Mouse (Mus musculus): ENCODE results near the gene Cars. TPM values are rescaled to one million over a fixed set of nuclear protein-coding genes. Genes with fewer than 3 reads are reported as not detected.

Gene Cars
- polyA plus RNA-seq, 1 experiment from 2014 or later, result 19.3 TPM

GRCm38 (mm10) chr7:143565648-143566039 is 34.2 kb downstream of the Cars start:
- TF ChIP-seq CTCF (IDR thresholded peaks at IDR 0.05; ENCODE audit: low read depth), result no peak
- no peaks in the 10 kb centered on the region for H3K27me3 ChIP-seq (replicated peaks; ENCODE audit: control insufficient read depth, insufficient read depth, low read length)
- peaks cover 85% of the 10 kb centered on the region for H3K36me3 ChIP-seq (ENCODE audit: control insufficient read depth, insufficient read depth)
- H3K27ac ChIP-seq (ENCODE audit: low read depth, low read length), result no peak overlapping the region
- 76% methylated on average over 3 of the region's 3 CpGs for WGBS
- H3K9ac ChIP-seq (ENCODE audit: low read depth, low read length), result no peak overlapping the region
- no peaks in the 10 kb centered on the region for H3K9me3 ChIP-seq (ENCODE audit: control insufficient read depth)
- no peak overlapping the region for H3K4me2 ChIP-seq (replicated peaks; ENCODE audit: low read depth)
- ATAC-seq, result no peak
- no peaks in the 10 kb centered on the region for H3K4me1 ChIP-seq (replicated peaks; ENCODE audit: control insufficient read depth, insufficient read depth, low read length)
- H3K4me3 ChIP-seq (ENCODE audit: low read depth, low read length), result no peak overlapping the region

DNA sequence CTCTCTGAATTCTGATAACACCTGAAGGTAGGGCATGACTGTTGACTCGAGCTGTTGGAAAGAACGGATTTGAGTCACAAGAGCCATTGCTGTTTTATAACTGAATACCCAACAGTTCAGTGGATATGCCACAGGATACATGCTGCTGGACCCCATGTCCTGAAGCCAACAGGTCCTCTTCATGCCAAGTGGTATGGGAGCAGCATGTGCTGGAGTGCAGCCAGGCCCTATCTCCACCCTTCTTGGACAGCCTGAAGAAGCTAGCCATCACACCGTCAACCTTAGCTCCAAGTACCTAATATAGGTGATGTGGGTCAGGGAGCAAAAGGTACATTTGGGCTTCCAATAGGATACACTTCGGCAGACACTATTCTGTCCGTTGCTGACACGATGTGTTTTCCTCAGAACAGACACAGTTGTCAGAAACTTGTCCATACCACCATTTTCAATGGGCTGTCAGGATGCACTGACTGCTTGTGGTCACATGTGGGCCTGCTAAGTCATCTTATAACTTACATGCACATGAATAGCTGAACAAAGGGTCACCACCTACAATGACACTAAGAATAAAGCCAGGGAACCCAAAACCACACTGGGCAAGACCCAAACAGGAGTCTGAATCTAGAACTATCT is 34.8 kb downstream of the Cars start:
- Histone ChIP-seq H3K4me3 (ENCODE audit: low read depth, low read length) (no peak overlapping the region), H3K4me1 (replicated peaks; ENCODE audit: control insufficient read depth, insufficient read depth, low read length) (no peaks in the 10 kb centered on the region), H3K9me3 (ENCODE audit: control insufficient read depth) (no peaks in the 10 kb centered on the region), H3K36me3 (ENCODE audit: control insufficient read depth, insufficient read depth) (peaks cover 85% of the 10 kb centered on the region), H3K9ac (ENCODE audit: low read depth, low read length) (no peak overlapping the region), H3K27me3 (replicated peaks; ENCODE audit: control insufficient read depth, insufficient read depth, low read length) (no peaks in the 10 kb centered on the region), H3K27ac (ENCODE audit: low read depth, low read length) (no peak overlapping the region), H3K4me2 (replicated peaks; ENCODE audit: low read depth) (no peak overlapping the region)
- no peak for ATAC-seq
- 95% methylated on average over 6 of the region's 6 CpGs for WGBS
- no peak for TF ChIP-seq CTCF (IDR thresholded peaks at IDR 0.05; ENCODE audit: low read depth)

DNA sequence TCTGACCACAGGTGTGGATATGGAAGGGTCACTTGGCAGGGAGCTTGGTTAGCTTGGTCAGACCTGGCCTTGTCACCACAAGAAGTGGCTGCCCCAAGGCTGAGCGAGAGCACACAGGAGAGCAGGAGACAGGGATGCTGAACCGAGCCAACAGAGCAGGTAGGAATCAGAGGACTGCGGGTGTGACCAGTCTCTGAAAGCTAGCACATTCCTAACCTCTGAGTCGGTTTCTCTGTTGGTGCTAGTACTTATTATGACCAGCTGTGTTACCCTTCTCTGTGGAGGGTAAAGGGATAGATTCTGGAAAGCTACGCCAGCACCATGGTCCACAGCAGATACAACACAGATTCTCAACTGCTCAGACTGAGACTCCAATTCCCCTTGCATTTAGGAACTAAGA is 36.1 kb downstream of the Cars start:
- Histone ChIP-seq H3K9me3 (ENCODE audit: control insufficient read depth) (no peaks in the 10 kb centered on the region), H3K4me2 (replicated peaks; ENCODE audit: low read depth) (no peak overlapping the region), H3K4me1 (replicated peaks; ENCODE audit: control insufficient read depth, insufficient read depth, low read length) (no peaks in the 10 kb centered on the region), H3K27ac (ENCODE audit: low read depth, low read length) (no peak overlapping the region), H3K27me3 (replicated peaks; ENCODE audit: control insufficient read depth, insufficient read depth, low read length) (no peaks in the 10 kb centered on the region), H3K9ac (ENCODE audit: low read depth, low read length) (no peak overlapping the region), H3K4me3 (ENCODE audit: low read depth, low read length) (no peak overlapping the region), H3K36me3 (ENCODE audit: control insufficient read depth, insufficient read depth) (peaks cover 85% of the 10 kb centered on the region)
- WGBS, result 83% methylated on average over 5 of the region's 5 CpGs
- TF ChIP-seq CTCF (IDR thresholded peaks at IDR 0.05; ENCODE audit: low read depth), result no peak
- ATAC-seq, result no peak

DNA sequence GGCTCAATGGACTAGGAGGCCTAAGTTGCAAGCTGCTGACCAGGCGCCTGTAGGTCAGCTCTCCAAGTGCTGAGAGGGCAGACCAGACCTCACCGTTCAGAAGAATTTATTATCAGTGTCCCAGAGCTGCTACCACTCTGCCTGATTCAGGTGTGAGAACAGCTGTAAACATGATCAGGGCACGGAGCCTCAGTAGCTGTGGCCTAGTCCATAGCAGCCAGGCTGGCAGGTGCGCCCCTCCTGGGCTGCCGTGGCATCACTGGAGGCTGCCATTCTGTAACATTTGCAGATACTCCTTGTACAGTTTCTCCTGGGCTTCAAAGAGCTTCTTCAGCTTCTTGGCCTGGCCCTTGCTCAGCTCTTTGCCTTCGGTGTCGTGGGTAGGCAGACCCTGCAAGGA is 42.3 kb downstream of the Cars start:
- Histone ChIP-seq H3K36me3 (ENCODE audit: control insufficient read depth, insufficient read depth) (peaks cover 67% of the 10 kb centered on the region), H3K4me1 (replicated peaks; ENCODE audit: control insufficient read depth, insufficient read depth, low read length) (no peaks in the 10 kb centered on the region)

GRCm38 (mm10) chr7:143556964-143557610 is 42.8 kb downstream of the Cars start:
- Histone ChIP-seq H3K27me3 (replicated peaks; ENCODE audit: control insufficient read depth, insufficient read depth, low read length) (no peaks in the 10 kb centered on the region), H3K36me3 (ENCODE audit: control insufficient read depth, insufficient read depth) (peaks cover 66% of the 10 kb centered on the region), H3K27ac (ENCODE audit: low read depth, low read length) (no peak overlapping the region), H3K4me3 (ENCODE audit: low read depth, low read length) (no peak overlapping the region), H3K9ac (ENCODE audit: low read depth, low read length) (no peak overlapping the region), H3K4me1 (replicated peaks; ENCODE audit: control insufficient read depth, insufficient read depth, low read length) (no peaks in the 10 kb centered on the region), H3K4me2 (replicated peaks; ENCODE audit: low read depth) (no peak overlapping the region), H3K9me3 (ENCODE audit: control insufficient read depth) (no peaks in the 10 kb centered on the region)
- WGBS, result 68% methylated on average over 8 of the region's 8 CpGs
- TF ChIP-seq CTCF (IDR thresholded peaks at IDR 0.05; ENCODE audit: low read depth), result no peak
- no peak for ATAC-seq

More for the DNA sequence above, 42.3 kb downstream of the Cars start:
- no peak overlapping the region for H3K4me2 ChIP-seq (replicated peaks; ENCODE audit: low read depth)
- ATAC-seq, result no peak
- no peak for TF ChIP-seq CTCF (IDR thresholded peaks at IDR 0.05; ENCODE audit: low read depth)
- H3K27ac ChIP-seq (ENCODE audit: low read depth, low read length), result no peak overlapping the region
- WGBS, result 84% methylated on average over 7 of the region's 7 CpGs
- H3K9ac ChIP-seq (ENCODE audit: low read depth, low read length), result no peak overlapping the region
- H3K9me3 ChIP-seq (ENCODE audit: control insufficient read depth), result no peaks in the 10 kb centered on the region
- H3K4me3 ChIP-seq (ENCODE audit: low read depth, low read length), result no peak overlapping the region
- H3K27me3 ChIP-seq (replicated peaks; ENCODE audit: control insufficient read depth, insufficient read depth, low read length), result no peaks in the 10 kb centered on the region

DNA sequence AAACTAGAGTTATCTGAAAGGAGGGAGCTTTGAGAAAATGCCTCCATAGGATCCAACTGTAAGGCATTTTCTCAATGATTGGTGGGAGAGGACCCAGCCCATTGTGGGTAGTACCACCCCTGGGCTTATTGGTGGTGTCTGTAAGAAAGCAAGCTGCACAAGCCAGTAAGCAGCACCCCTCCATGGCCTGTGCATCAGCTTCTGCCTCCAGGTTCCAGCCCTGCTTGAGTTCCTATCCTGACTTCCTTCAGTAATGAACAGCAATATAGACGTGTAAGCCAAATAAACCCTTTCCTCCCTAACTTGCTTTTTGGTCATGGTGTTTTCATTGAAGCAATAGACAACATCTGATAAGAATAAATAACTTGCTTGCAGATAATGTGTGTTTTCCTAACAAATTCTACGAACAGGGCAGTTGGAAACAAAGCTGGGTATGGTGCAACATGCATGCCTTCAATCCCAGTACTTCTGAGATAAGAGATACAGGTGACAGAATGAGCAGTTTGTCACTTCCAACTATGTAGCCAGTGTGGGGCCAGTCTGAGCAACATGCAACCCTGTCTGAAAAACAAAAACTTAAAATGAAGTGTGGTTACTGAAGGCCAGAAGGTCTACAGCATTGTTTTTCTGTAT is 50.2 kb downstream of the Cars start:
- no peaks in the 10 kb centered on the region for H3K27me3 ChIP-seq (replicated peaks; ENCODE audit: control insufficient read depth, insufficient read depth, low read length)
- no peak for TF ChIP-seq CTCF (IDR thresholded peaks at IDR 0.05; ENCODE audit: low read depth)
- peak overlapping the region; percentile 72 for H3K4me2 ChIP-seq (replicated peaks; ENCODE audit: low read depth)
- no peaks in the 10 kb centered on the region for H3K9me3 ChIP-seq (ENCODE audit: control insufficient read depth)
- H3K4me3 ChIP-seq (ENCODE audit: low read depth, low read length), result peak overlapping the region; percentile 90
- H3K4me1 ChIP-seq (replicated peaks; ENCODE audit: control insufficient read depth, insufficient read depth, low read length), result no peaks in the 10 kb centered on the region
- WGBS, result 16% methylated on average over 2 of the region's 2 CpGs
- peaks cover 4% of the 10 kb centered on the region; the same call in 1 of the 2 replicates for H3K36me3 ChIP-seq (ENCODE audit: control insufficient read depth, insufficient read depth)
- peak overlapping the region; percentile 96 for H3K27ac ChIP-seq (ENCODE audit: low read depth, low read length)
- H3K9ac ChIP-seq (ENCODE audit: low read depth, low read length), result peak overlapping the region; percentile 87
- ATAC-seq, result 0 out of 2 replicates have a peak, but pooled peaks have one; percentile 0
